Mouse (Mus musculus): ENCODE data around the gene Mlph. TPM values are rescaled to one million over a fixed set of nuclear protein-coding genes. Genes with fewer than 3 reads are reported as not detected.

Mlph gene
- polyA plus RNA-seq, 1 experiment: not detected

DNA sequence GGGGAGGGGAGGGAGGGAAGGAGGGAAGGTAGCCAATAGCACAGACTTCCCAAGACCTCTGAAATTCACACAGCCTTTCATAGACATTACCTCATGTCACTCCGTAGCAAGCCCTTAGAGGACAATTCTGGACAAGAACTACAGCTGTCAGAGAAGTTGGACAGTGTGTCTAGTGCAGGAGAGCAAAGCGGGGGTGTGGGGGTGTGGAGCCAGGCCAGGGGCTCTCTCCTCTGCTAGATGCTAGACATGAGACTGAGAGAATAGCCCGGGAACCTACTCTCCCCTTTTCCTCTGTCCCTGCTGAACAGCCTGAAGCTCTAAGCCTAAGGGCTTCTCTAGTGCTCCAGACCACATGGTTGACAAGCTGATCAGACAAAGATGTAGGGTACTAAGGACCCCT lies 19.9 kb upstream of the Mlph start:
- no peaks in the 10 kb centered on the region for H3K4me1 ChIP-seq (ENCODE audit: control insufficient read depth, insufficient read depth, low read length)
- H3K4me3 ChIP-seq (replicated peaks; ENCODE audit: control insufficient read depth, low read depth, low read length): no peak overlapping the region
- H3K27ac ChIP-seq (ENCODE audit: control insufficient read depth, insufficient read depth, low read depth, low read length, poor library complexity): no peak overlapping the region
- WGBS: 68% methylated on average over 3 of the region's 3 CpGs
- TF ChIP-seq CTCF (IDR thresholded peaks at IDR 0.05; ENCODE audit: control insufficient read depth, insufficient read depth, low read length) (no peak), POLR2A (IDR thresholded peaks at IDR 0.05; ENCODE audit: borderline replicate concordance, control insufficient read depth, low read depth, low read length) (no peak)

DNA sequence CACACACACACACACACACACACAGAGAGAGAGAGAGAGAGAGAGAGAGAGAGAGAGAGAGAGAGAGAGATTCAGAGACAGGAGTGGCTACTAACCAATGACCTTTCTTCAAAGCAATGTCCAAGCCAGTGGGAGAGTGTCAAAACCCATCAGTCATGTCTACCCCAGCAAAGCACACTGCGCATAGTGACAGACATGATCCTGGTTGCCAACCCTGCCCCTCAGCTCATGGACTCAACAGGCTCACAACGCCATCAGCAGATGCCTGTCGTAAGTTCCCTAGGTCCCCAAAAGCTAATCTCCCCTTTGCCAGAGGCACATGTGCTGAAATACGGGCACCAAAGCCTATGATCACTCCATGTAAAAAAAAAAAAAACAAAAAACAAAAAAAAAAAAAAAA lies 18.6 kb upstream of the Mlph start:
- H3K27ac ChIP-seq (ENCODE audit: control insufficient read depth, insufficient read depth, low read depth, low read length, poor library complexity): no peak overlapping the region
- 70% methylated on average over 4 of the region's 4 CpGs for WGBS
- no peak for TF ChIP-seq CTCF (IDR thresholded peaks at IDR 0.05; ENCODE audit: control insufficient read depth, insufficient read depth, low read length)
- no peak for TF ChIP-seq POLR2A (IDR thresholded peaks at IDR 0.05; ENCODE audit: borderline replicate concordance, control insufficient read depth, low read depth, low read length)
- no peak overlapping the region for H3K4me3 ChIP-seq (replicated peaks; ENCODE audit: control insufficient read depth, low read depth, low read length)
- no peaks in the 10 kb centered on the region; the same call in 1 of the 2 replicates for H3K4me1 ChIP-seq (ENCODE audit: control insufficient read depth, insufficient read depth, low read length)

DNA sequence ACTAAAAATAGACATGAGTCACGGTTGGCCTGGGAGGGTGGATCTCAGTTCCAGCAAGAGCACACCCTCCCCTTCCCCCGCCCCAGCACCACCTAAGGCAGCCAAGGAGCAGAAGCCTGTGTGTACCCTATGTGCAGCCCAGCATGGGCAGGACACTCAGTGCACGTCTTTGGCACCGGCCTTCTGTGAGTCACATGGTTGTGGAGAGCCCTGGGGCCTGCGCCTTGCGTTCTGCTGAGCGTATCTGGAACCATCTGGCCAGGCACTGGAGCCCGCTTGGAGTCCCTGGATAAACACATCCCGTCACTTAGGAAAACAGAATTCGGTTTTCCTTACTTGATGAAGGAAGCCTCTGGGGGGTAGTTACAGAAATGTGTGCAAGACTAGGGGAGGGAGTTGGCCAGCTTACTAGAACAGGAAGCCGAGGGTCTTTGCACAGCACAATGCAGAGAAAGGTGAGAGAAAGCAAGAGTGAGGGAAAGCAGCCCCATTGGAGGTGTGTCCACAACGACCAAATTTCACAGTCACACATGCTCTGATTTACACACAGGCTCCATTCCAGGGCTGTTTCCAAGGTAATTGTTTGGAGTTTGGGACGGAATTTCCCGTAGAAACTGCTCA lies 18.0 kb upstream of the Mlph start:
- no peak for TF ChIP-seq POLR2A (IDR thresholded peaks at IDR 0.05; ENCODE audit: borderline replicate concordance, control insufficient read depth, low read depth, low read length)
- no peak for TF ChIP-seq CTCF (IDR thresholded peaks at IDR 0.05; ENCODE audit: control insufficient read depth, insufficient read depth, low read length)
- Histone ChIP-seq H3K4me3 (replicated peaks; ENCODE audit: control insufficient read depth, low read depth, low read length) (no peak overlapping the region), H3K4me1 (ENCODE audit: control insufficient read depth, insufficient read depth, low read length) (no peaks in the 10 kb centered on the region; the same call in 1 of the 2 replicates), H3K27ac (ENCODE audit: control insufficient read depth, insufficient read depth, low read depth, low read length, poor library complexity) (no peak overlapping the region)
- WGBS: 72% methylated on average over 14 of the region's 14 CpGs

DNA sequence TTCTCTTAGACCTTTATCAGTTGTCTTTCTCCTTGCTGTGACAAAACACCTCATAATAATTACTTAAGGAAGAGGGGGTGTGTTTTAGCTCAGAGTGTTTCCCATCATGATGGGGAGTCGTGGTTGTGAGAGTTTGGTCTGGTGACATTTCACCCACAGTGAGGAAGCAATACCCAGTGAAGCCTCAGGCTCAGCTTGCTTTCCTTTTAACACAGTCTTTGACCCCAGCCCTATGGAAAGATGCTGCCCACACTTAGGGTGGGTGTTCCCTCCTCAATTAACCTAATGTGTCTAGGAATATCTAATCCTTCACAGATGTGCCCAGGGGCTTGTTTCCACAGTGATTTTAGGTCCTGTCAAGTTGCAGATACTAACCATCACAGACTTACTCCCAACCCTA lies 16.9 kb upstream of the Mlph start:
- TF ChIP-seq CTCF (IDR thresholded peaks at IDR 0.05; ENCODE audit: control insufficient read depth, insufficient read depth, low read length) (no peak), POLR2A (IDR thresholded peaks at IDR 0.05; ENCODE audit: borderline replicate concordance, control insufficient read depth, low read depth, low read length) (no peak)
- Histone ChIP-seq H3K4me3 (replicated peaks; ENCODE audit: control insufficient read depth, low read depth, low read length) (no peak overlapping the region), H3K27ac (ENCODE audit: control insufficient read depth, insufficient read depth, low read depth, low read length, poor library complexity) (no peak overlapping the region), H3K4me1 (ENCODE audit: control insufficient read depth, insufficient read depth, low read length) (no peaks in the 10 kb centered on the region; the same call in 1 of the 2 replicates)
- WGBS: 11% methylated on average over 1 of the region's 1 CpGs

DNA sequence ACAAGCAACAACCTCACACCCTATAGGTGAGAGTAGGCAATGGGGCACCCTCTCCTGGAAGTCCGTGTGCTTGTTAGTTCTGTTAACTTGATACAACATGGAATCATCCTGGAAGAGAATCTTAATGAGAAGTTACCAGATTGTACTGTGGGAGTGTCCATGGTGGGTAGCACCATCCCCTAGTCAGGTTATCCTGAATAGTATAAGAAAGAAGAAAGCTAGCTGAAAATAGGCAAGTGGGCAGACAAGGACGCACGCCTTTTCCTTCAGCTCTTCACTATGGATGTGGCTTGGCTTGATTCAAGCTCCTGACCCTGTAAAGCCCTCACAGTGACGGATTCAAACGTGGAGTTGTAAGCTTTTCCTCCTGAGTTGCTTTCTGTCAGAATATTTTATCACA lies 15.1 kb upstream of the Mlph start:
- 76% methylated on average over 5 of the region's 5 CpGs for WGBS
- H3K4me3 ChIP-seq (replicated peaks; ENCODE audit: control insufficient read depth, low read depth, low read length): no peak overlapping the region
- H3K4me1 ChIP-seq (ENCODE audit: control insufficient read depth, insufficient read depth, low read length): no peaks in the 10 kb centered on the region; the same call in 1 of the 2 replicates
- TF ChIP-seq CTCF (IDR thresholded peaks at IDR 0.05; ENCODE audit: control insufficient read depth, insufficient read depth, low read length) (no peak), POLR2A (IDR thresholded peaks at IDR 0.05; ENCODE audit: borderline replicate concordance, control insufficient read depth, low read depth, low read length) (no peak)
- H3K27ac ChIP-seq (ENCODE audit: control insufficient read depth, insufficient read depth, low read depth, low read length, poor library complexity): no peak overlapping the region

DNA sequence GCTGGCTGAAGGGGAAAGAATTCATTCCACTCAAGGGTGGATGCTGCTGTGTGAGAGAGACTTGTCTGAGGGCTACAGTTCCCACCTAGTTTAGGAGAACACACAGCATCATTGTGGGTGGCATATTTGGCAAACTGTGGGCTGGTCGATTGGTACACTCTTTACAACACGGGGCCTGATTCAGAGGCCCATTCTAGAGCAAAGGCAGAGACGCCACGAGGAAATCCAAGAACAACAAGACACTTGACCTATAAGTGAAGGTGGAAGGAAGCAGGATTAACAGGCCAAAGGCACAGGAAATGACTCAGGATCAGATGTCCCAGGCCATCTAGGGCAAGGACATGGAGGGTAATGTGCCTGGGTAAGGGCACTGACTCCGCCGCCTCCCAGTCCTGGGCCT lies 14.5 kb upstream of the Mlph start:
- H3K4me3 ChIP-seq (replicated peaks; ENCODE audit: control insufficient read depth, low read depth, low read length): no peak overlapping the region
- no peaks in the 10 kb centered on the region; the same call in 1 of the 2 replicates for H3K4me1 ChIP-seq (ENCODE audit: control insufficient read depth, insufficient read depth, low read length)
- TF ChIP-seq CTCF (IDR thresholded peaks at IDR 0.05; ENCODE audit: control insufficient read depth, insufficient read depth, low read length) (no peak), POLR2A (IDR thresholded peaks at IDR 0.05; ENCODE audit: borderline replicate concordance, control insufficient read depth, low read depth, low read length) (no peak)
- H3K27ac ChIP-seq (ENCODE audit: control insufficient read depth, insufficient read depth, low read depth, low read length, poor library complexity): no peak overlapping the region
- WGBS: 70% methylated on average over 6 of the region's 6 CpGs

DNA sequence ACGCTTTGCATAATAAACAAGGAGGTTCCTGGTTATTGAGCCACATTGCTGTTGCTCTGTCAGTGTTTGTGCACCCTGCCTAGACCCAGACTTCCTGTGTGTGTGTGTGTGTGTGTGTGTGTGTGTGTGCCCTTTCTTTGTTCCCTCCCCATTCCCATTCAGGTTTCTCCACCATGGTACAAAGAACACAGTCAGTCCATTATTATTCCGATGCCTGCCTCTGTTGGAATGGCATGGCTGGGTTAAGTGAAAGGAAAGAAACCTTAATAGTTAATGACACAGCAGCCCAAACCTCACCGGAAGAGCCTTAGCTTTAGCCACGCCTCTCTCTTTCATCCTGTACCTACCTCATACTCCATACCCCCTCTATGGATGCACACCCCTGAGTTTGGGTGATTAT lies 13.6 kb upstream of the Mlph start:
- no peak overlapping the region for H3K4me3 ChIP-seq (replicated peaks; ENCODE audit: control insufficient read depth, low read depth, low read length)
- no peaks in the 10 kb centered on the region; the same call in 1 of the 2 replicates for H3K4me1 ChIP-seq (ENCODE audit: control insufficient read depth, insufficient read depth, low read length)
- TF ChIP-seq POLR2A (IDR thresholded peaks at IDR 0.05; ENCODE audit: borderline replicate concordance, control insufficient read depth, low read depth, low read length) (no peak), CTCF (IDR thresholded peaks at IDR 0.05; ENCODE audit: control insufficient read depth, insufficient read depth, low read length) (no peak)
- H3K27ac ChIP-seq (ENCODE audit: control insufficient read depth, insufficient read depth, low read depth, low read length, poor library complexity): no peak overlapping the region
- 73% methylated on average over 4 of the region's 4 CpGs for WGBS

GRCm38 (mm10) chr1:90901681-90902208 lies 13.1 kb upstream of the Mlph start:
- Histone ChIP-seq H3K27ac (ENCODE audit: control insufficient read depth, insufficient read depth, low read depth, low read length, poor library complexity) (no peak overlapping the region), H3K4me3 (replicated peaks; ENCODE audit: control insufficient read depth, low read depth, low read length) (no peak overlapping the region), H3K4me1 (ENCODE audit: control insufficient read depth, insufficient read depth, low read length) (no peaks in the 10 kb centered on the region; the same call in 1 of the 2 replicates)
- 68% methylated on average over 6 of the region's 6 CpGs for WGBS
- no peak for TF ChIP-seq CTCF (IDR thresholded peaks at IDR 0.05; ENCODE audit: control insufficient read depth, insufficient read depth, low read length)
- no peak for TF ChIP-seq POLR2A (IDR thresholded peaks at IDR 0.05; ENCODE audit: borderline replicate concordance, control insufficient read depth, low read depth, low read length)

Data from bone marrow, adult 2 months (tissue).